Mouse (Mus musculus) midbrain, embryonic 10.5 days (tissue): Measurements from ENCODE around the gene Pdhx. TPM values are rescaled to one million over a fixed set of nuclear protein-coding genes. Genes with fewer than 3 reads are reported as not detected.

Experiments used
- DNase-seq: peaks from one replicate; pipeline ENCODE4 v3.0.0-alpha.2; 2017; ENCODE audit warnings: low spot score
- H3K27ac ChIP-seq: fragments of 300-500 bp; sonication (generic); replicated peaks from 2 replicates; pipeline ENCODE4 v1.5.1; 2016; ENCODE audit warnings: mild to moderate bottlenecking
- H3K27me3 ChIP-seq: fragments of 300-500 bp; sonication (generic); 2 replicates; pipeline ENCODE4 v1.6.1; 2016; ENCODE audit warnings: low read depth, mild to moderate bottlenecking; ENCODE audit not compliant: poor library complexity, severe bottlenecking
- H3K36me3 ChIP-seq: fragments of 300-500 bp; sonication (generic); 2 replicates; pipeline ENCODE4 v1.6.1; 2016; ENCODE audit warnings: mild to moderate bottlenecking, moderate library complexity
- H3K4me1 ChIP-seq: fragments of 300-500 bp; sonication (generic); 2 replicates; pipeline ENCODE4 v1.6.1; 2016
- H3K4me3 ChIP-seq: fragments of 300-500 bp; sonication (generic); 2 replicates; pipeline ENCODE4 v1.5.1; 2016; ENCODE audit warnings: mild to moderate bottlenecking, moderate library complexity
- H3K9me3 ChIP-seq: fragments of 300-500 bp; sonication (generic); replicated peaks from 2 replicates; pipeline ENCODE4 v1.6.1; 2016; ENCODE audit warnings: mild to moderate bottlenecking
- WGBS: fragments of 180-500 bp; shearing (Covaris S2); methylation state at CpG from one replicate; pipeline ENCODE4 v1.1.7; 2016; 5-methylcytosine and 5-hydroxymethylcytosine counted together
- polyA plus RNA-seq: library from polyadenylated mRNA; unstranded; fragments of >200 nt; fragmentation: Nextera tagmentation; extraction: Ambion mirVana; gene quantifications from 2 replicates; pipeline ENCODE4 v1.2.1, GENCODE M21; 2016

Gene Pdhx
- polyA plus RNA-seq, 1 experiment from 2014 or later, result 41.3 TPM

- Histone ChIP-seq H3K27me3 (no peaks in the 10 kb centered on the region), H3K36me3 (peaks cover 13% of the 10 kb centered on the region; the same call in 1 of the 2 replicates), H3K27ac (no peak overlapping the region), H3K4me1 (no peaks in the 10 kb centered on the region), H3K4me3 (no peak overlapping the region), H3K9me3 (no peaks in the 10 kb centered on the region)
- WGBS, result 92% methylated on average over 19 of the region's 19 CpGs
- no peak for DNase-seq
These were observed 21.1 kb downstream of the Pdhx start for GRCm38 (mm10) chr2:103051937-103052893.

- Histone ChIP-seq H3K27me3 (no peaks in the 10 kb centered on the region), H3K4me3 (no peak overlapping the region), H3K27ac (no peak overlapping the region), H3K4me1 (no peaks in the 10 kb centered on the region), H3K36me3 (peaks cover 12% of the 10 kb centered on the region), H3K9me3 (no peaks in the 10 kb centered on the region)
- 92% methylated on average over 2 of the region's 2 CpGs for WGBS
- no peak for DNase-seq
These were observed 28.0 kb downstream of the Pdhx start for GRCm38 (mm10) chr2:103045286-103045685.

DNA sequence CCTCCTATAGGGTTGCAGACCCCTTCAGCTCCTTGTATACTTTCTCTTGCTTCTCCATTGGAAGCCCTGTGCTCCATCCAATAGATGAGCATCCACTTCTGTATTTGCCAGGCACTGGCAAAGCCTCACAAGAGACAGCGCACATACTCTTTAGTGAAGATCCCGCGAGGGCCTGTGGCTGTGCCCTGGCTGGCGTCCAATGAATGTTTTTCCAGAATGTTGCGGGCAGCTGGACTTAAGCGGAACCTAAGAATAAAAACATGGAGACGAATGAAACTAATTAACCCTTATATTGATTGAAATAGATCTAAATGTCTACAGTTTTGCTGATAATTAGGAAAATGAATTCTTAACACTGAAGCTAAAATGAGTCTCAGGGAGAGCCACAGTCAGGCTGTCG is 32.4 kb downstream of the Pdhx start:
- DNase-seq, result no peak
- peaks cover 21% of the 10 kb centered on the region for H3K36me3 ChIP-seq
- H3K27ac ChIP-seq, result no peak overlapping the region
- 95% methylated on average over 8 of the region's 8 CpGs for whole genome bisulfite sequencing
- H3K4me1 ChIP-seq, result no peaks in the 10 kb centered on the region
- H3K27me3 ChIP-seq, result no peaks in the 10 kb centered on the region
- no peak overlapping the region for H3K4me3 ChIP-seq
- no peaks in the 10 kb centered on the region for H3K9me3 ChIP-seq

DNA sequence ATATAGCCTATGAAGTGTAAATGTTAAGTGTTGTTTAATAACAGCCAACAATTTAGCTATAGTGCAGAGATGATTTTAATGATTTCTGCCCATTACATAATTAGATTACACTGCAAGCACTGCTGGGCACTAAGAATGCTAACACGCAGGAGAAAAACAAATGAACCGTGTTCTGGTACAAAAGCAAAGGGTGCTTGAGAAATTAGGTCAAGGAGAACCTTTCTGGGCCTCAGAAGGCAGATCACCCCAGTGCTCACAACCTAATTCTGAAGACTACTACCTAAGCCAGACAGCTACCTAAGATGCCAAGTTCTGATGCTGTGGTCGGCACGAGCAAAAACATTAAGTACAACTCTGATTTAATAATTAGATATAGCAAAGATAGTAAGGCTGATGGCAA is 35.5 kb downstream of the Pdhx start:
- Histone ChIP-seq H3K27ac (no peak overlapping the region), H3K4me3 (no peak overlapping the region), H3K4me1 (no peaks in the 10 kb centered on the region), H3K9me3 (no peaks in the 10 kb centered on the region), H3K27me3 (no peaks in the 10 kb centered on the region), H3K36me3 (peaks cover 36% of the 10 kb centered on the region)
- no peak for DNase-seq
- WGBS, result 89% methylated on average over 4 of the region's 4 CpGs

DNA sequence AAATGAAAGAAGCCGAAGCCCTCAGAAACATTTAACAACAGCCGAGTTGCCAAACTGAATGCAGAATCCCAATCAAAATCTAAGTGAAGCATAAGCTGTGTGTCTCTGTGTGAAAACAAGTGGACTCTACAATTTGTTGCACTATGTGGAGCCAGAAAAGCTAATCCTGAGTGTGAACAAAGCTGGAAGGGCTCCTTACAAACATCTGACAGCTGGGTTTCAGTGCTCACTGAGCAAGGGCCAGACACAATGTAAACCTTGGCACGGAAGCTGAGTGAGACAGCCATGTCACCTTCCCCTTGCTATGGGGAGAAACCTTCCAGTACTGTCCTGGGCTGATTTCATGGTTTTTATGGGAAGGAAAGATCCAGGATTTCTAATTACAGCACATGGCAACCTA is 50.6 kb downstream of the Pdhx start:
- no peaks in the 10 kb centered on the region for H3K27me3 ChIP-seq
- DNase-seq, result no peak
- H3K36me3 ChIP-seq, result peaks cover 30% of the 10 kb centered on the region
- no peak overlapping the region for H3K4me3 ChIP-seq
- WGBS, result 89% methylated on average over 3 of the region's 3 CpGs
- H3K27ac ChIP-seq, result 0 out of 2 replicates have a peak overlapping the region, but pooled peaks have one; percentile 23
- no peaks in the 10 kb centered on the region for H3K9me3 ChIP-seq
- H3K4me1 ChIP-seq, result peaks cover 21% of the 10 kb centered on the region

DNA sequence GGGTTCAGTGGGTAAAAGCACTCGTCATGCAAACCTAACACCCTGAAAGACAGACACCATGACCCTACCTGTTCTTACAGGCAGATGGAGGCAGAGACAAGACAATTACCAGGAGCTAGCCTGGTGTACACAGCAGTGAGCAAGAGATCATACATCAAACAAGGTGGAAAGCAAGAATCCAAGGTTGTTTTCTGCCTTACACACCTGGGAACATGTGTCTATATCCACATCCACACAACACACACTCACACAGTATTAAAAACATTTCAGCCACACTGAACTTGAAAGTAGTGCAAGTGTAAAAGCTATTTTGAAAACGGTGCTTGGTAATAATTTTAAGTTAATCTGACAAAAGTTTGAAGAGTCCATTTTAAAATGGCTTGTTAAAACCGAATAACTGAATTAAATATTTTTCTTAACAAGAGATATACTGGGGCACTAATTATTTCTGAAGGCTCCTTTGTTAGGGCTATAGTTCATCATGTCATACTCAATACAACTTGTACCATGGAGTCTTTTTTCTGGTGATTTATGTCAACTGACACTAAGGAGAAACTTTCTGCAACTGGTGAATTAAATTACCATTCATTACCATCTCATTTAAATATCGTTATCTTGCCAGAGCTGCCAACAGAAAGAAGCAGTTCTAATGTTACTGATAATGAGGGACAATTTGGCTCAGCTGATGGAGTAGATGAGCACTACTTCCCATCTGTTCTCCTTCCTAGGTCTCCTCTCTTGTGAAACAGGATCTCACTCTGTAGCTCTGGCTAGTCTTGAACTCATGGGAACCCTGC is 52.9 kb downstream of the Pdhx start:
- peaks cover 16% of the 10 kb centered on the region for H3K36me3 ChIP-seq
- no peaks in the 10 kb centered on the region for H3K9me3 ChIP-seq
- no peak overlapping the region; the same call in 1 of the 2 replicates for H3K27ac ChIP-seq
- 87% methylated on average over 4 of the region's 4 CpGs for WGBS
- H3K27me3 ChIP-seq, result no peaks in the 10 kb centered on the region
- peaks cover 21% of the 10 kb centered on the region for H3K4me1 ChIP-seq
- no peak overlapping the region for H3K4me3 ChIP-seq
- no peak for DNase-seq

GRCm38 (mm10) chr2:103018817-103019494 is 54.4 kb downstream of the Pdhx start:
- DNase-seq, result no peak
- Histone ChIP-seq H3K27ac (peak overlapping the region; percentile 9; the same call in 1 of the 2 replicates), H3K36me3 (peaks cover 12% of the 10 kb centered on the region), H3K4me3 (no peak overlapping the region), H3K4me1 (peaks cover 21% of the 10 kb centered on the region), H3K9me3 (no peaks in the 10 kb centered on the region), H3K27me3 (no peaks in the 10 kb centered on the region)
- WGBS, result 85% methylated on average over 9 of the region's 9 CpGs

- WGBS, result 91% methylated on average over 2 of the region's 2 CpGs
- Histone ChIP-seq H3K4me1 (peaks cover 19% of the 10 kb centered on the region), H3K27me3 (no peaks in the 10 kb centered on the region), H3K36me3 (peaks cover 6% of the 10 kb centered on the region), H3K27ac (no peak overlapping the region), H3K4me3 (no peak overlapping the region), H3K9me3 (no peaks in the 10 kb centered on the region)
- no peak for DNase-seq
These were observed 55.9 kb downstream of the Pdhx start for GRCm38 (mm10) chr2:103017391-103017824.

GRCm38 (mm10) chr2:103016089-103016488 is 57.2 kb downstream of the Pdhx start:
- Histone ChIP-seq H3K9me3 (no peaks in the 10 kb centered on the region), H3K27ac (no peak overlapping the region), H3K36me3 (no peaks in the 10 kb centered on the region), H3K4me3 (no peak overlapping the region), H3K27me3 (no peaks in the 10 kb centered on the region), H3K4me1 (peaks cover 16% of the 10 kb centered on the region)
- no peak for DNase-seq

DNA sequence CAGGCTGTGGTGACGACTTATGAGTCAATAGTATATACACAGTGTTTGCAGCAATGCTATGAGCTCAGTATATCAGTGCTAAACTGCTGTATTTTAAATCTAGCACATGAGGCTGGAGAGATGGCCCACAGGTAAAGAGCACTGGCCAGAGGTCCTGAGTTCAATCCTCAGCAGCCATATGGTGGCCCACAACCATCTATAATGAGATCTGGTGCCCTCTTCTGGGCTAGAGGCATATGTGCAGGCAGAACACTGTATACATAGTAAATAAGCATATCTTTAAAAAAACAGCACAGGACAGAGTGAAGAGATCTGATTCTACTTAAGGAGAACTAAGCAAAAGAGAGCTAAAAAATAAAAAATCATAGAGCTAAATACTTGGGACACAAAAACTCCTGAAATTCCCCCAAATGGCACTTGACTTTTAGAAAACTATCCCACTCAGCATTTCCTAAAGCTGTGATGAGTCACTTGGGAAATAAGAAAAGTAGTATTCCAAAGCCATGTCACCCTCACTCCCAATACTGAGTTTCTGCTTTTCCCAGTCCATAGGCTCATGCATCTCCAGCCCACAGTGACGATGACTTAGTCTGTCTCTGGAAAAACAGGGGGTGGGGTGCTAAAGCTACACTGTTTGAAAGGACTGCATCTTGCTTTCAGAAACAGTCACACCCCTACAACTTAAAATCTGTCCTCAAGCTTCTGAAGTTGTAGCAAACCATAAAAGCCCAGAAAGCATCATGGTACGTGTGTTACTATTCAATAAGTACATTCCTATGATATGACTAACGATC is 60.3 kb downstream of the Pdhx start:
- Histone ChIP-seq H3K4me1 (peaks cover 7% of the 10 kb centered on the region; the same call in 1 of the 2 replicates), H3K27ac (no peak overlapping the region), H3K9me3 (no peaks in the 10 kb centered on the region), H3K27me3 (no peaks in the 10 kb centered on the region), H3K36me3 (no peaks in the 10 kb centered on the region), H3K4me3 (no peak overlapping the region)
- no peak for DNase-seq
- 91% methylated on average over 4 of the region's 4 CpGs for WGBS

GRCm38 (mm10) chr2:103008221-103008620 is 65.1 kb downstream of the Pdhx start:
- no peak for DNase-seq
- peaks cover 4% of the 10 kb centered on the region; the same call in 1 of the 2 replicates for H3K4me1 ChIP-seq
- no peak overlapping the region for H3K4me3 ChIP-seq
- H3K27me3 ChIP-seq, result no peaks in the 10 kb centered on the region
- 87% methylated on average over 3 of the region's 3 CpGs for WGBS
- no peaks in the 10 kb centered on the region for H3K36me3 ChIP-seq
- H3K9me3 ChIP-seq, result no peaks in the 10 kb centered on the region
- H3K27ac ChIP-seq, result no peak overlapping the region

GRCm38 (mm10) chr2:103004599-103004998 is 68.7 kb downstream of the Pdhx start:
- WGBS, result 49% methylated on average over 7 of the region's 7 CpGs
- no peaks in the 10 kb centered on the region for H3K27me3 ChIP-seq

More at GRCm38 (mm10) chr2:103004599-103004998, 68.7 kb downstream of the Pdhx start:
- Histone ChIP-seq H3K4me1 (peaks cover 11% of the 10 kb centered on the region), H3K4me3 (no peak overlapping the region), H3K27ac (no peak overlapping the region), H3K36me3 (no peaks in the 10 kb centered on the region), H3K9me3 (no peaks in the 10 kb centered on the region)
- DNase-seq, result no peak
